Mouse (Mus musculus) heart, adult 2 months (tissue): ENCODE results near the gene Angptl8. TPM values are rescaled to one million over a fixed set of nuclear protein-coding genes. Genes with fewer than 3 reads are reported as not detected.

ENCODE experiments used
- DNase-seq, 2 experiments: peaks; one replicate each; pipeline ENCODE4 v3.0.0; 2021
- H3K27ac ChIP-seq: fragments of 200-600 bp; 2 replicates; pipeline ENCODE4 v1.8.1; 2022
- H3K27me3 ChIP-seq: fragments of 200-500 bp; 2 replicates; pipeline ENCODE4 v1.6.1; 2012; ENCODE audit warnings: mild to moderate bottlenecking, low read length, inconsistent platforms, mixed read lengths; ENCODE audit not compliant: control insufficient read depth, insufficient read depth
- H3K36me3 ChIP-seq: fragments of 200-500 bp; 2 replicates; pipeline ENCODE4 v1.6.1; 2012; ENCODE audit warnings: low read length, inconsistent platforms; ENCODE audit not compliant: control insufficient read depth, insufficient read depth
- H3K4me1 ChIP-seq: fragments of 200-500 bp; 2 replicates; pipeline ENCODE4 v1.6.1; 2011; ENCODE audit warnings: low read length; ENCODE audit not compliant: control insufficient read depth, insufficient read depth
- H3K4me3 ChIP-seq: fragments of 200-600 bp; 2 replicates; pipeline ENCODE4 v1.8.1; 2022
- H3K79me2 ChIP-seq: fragments of 200-500 bp; replicated peaks from 2 replicates; pipeline ENCODE4 v1.6.1; 2012; ENCODE audit warnings: mild to moderate bottlenecking, inconsistent platforms, low read length, moderate library complexity, mixed read lengths; ENCODE audit not compliant: control insufficient read depth, insufficient read depth
- H3K9ac ChIP-seq: fragments of 200-500 bp; 2 replicates; pipeline ENCODE4 v1.6.1; 2012; ENCODE audit warnings: low read depth, mild to moderate bottlenecking, control low read depth, inconsistent platforms, low read length, mixed read lengths
- CTCF ChIP-seq: fragments of 200-600 bp; IDR thresholded peaks from 2 replicates; pipeline ENCODE4 v1.8.1; 2022; ENCODE audit warnings: antibody characterized with exemption, mild to moderate bottlenecking, moderate library complexity
- EP300 ChIP-seq: fragments of 200-500 bp; IDR thresholded peaks from 2 replicates; pipeline ENCODE4 v1.6.1; 2011; ENCODE audit warnings: low read depth, low read length, control low read depth; ENCODE audit not compliant: insufficient read depth
- POLR2A ChIP-seq: fragments of 200-500 bp; IDR thresholded peaks from 2 replicates; pipeline ENCODE4 v1.6.1; 2011; ENCODE audit warnings: mild to moderate bottlenecking, low read depth, low read length, control low read depth; ENCODE audit not compliant: insufficient read depth
- WGBS: fragments of 180-500 bp; shearing (Covaris S2); methylation state at CpG from one replicate; pipeline ENCODE4 v1.1.7; 2018; 5-methylcytosine and 5-hydroxymethylcytosine counted together
- intact Hi-C: fragments of 180-260 bp; cut with DNase I; formaldehyde crosslinking; loops from one replicate; pipeline ENCODE4 v1.15.1; 2025
- polyA plus RNA-seq: library from polyadenylated mRNA; depleted of rRNA; stranded (reverse); fragments of >200 nt; gene quantifications from 2 replicates; pipeline ENCODE4 v1.2.3, GENCODE M21; 2012
- total RNA-seq, 2 experiments: library from RNA; stranded (reverse); gene quantifications; 2 replicates each; pipeline ENCODE4 v1.2.3; 2021

Gene Angptl8
- total and polyA plus RNA-seq, 3 experiments, result 2.4 TPM; not detected in 2

DNA sequence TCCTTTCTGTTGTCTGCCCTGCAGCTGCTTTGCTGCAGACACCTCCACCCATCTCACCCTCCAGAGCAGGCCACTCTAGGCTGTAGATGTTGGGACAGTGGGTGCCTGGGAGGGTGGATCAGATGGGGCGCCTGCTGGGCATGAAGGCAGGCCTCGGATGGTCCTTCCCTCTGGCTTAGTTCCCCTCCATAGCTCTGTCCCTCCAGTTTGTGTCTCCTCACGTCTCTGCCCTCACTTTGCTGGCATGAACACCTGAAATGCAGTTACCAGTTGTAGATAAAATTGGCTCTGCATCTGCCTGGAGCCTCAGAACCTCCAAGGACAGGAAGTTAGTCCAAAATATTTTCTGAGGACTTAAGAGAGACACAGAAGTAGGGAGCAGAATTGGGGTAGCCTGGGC, 38.4 kb upstream of the Angptl8 start:
- peak overlapping the region; percentile 97 for H3K4me3 ChIP-seq
- H3K9ac ChIP-seq, result peak overlapping the region; percentile 35
- H3K4me1 ChIP-seq, result peaks cover 20% of the 10 kb centered on the region
- DNase-seq, result no peak
- 37% methylated on average over 3 of the region's 3 CpGs for WGBS
- H3K27ac ChIP-seq, result peak overlapping the region; percentile 96
- intact Hi-C loops, result no loop called here
- 0 out of 2 replicates have a peak, but pooled peaks cover 2% of the 10 kb centered on the region for H3K79me2 ChIP-seq
- H3K27me3 ChIP-seq, result no peaks in the 10 kb centered on the region
- peaks cover 8% of the 10 kb centered on the region for H3K36me3 ChIP-seq
- TF ChIP-seq CTCF (no peak), EP300 (no peak)

DNA sequence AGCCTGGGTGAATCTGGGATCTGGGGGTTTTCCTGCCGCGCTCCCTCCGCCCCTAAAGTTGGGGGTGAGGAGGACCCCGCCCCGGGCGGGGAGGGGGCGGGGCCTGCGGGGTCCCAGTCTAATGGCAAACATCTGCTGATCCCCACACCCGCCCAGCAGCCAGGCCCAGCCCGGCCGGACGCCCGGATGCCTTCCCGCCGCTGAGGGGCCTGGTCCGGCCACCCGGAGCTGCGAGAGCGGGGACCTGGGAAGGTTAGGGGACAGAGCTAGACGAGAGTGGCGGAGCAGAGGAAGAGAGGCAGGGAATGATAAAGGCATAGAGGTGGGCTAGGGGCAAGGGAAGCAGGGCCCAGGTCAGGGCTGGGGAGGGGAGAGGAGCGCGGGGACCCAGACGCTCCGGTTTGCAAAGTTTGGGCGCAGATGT, 37.4 kb upstream of the Angptl8 start:
- Histone ChIP-seq H3K79me2 (0 out of 2 replicates have a peak, but pooled peaks cover 2% of the 10 kb centered on the region), H3K36me3 (peaks cover 3% of the 10 kb centered on the region), H3K9ac (peak overlapping the region; percentile 88), H3K4me1 (peaks cover 14% of the 10 kb centered on the region), H3K27me3 (no peaks in the 10 kb centered on the region), H3K4me3 (peak overlapping the region; percentile 97), H3K27ac (peak overlapping the region; percentile 96)
- intact Hi-C loops, result no loop called here
- TF ChIP-seq POLR2A (no peak; the same call in 1 of the 2 replicates), EP300 (no peak), CTCF (no peak)
- peak; percentile 85 to 87 for DNase-seq
- 1% methylated on average over 25 of the region's 26 CpGs for WGBS

DNA sequence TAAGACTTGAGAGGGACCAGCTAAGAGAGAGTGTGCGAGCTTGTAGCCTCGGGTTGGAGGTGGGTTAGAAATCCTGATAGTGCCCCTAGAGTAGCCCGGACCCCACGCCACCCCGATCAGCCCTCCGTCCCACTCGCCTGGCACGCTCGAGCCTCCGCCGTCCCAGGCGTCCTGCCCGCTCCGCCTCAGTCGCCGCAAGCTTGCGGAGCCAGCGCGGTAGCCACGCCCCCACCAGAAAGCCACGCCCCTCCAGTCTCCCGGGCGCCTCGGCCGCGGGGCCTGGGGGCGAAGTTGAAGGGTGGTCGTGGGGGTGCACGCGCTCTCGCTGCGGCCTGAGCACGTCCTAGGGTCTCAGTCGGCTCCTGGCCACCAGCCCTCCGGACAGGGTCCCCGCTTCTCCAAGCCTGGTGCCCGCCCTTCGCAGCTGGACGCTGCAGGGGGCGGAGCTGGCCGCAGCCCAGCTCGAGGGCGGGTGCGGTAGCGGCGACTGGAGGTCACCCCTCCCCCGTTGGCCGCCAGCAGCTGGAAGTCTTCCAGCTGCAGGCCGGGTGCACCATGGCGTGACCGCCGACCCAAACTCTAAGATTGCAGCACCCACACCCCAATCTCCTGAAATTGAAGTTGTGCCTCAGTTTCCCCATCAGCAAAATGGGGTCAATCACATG, 36.8 kb upstream of the Angptl8 start, which contains the start of gene Kank2:
Kank2 (minus strand) TSS at position 400 of the 665 bp plus-strand sequence.
- peak within 1 kb of the TSS; percentile 96 for H3K27ac ChIP-seq
- under 1% methylated on average over 51 of the region's 52 CpGs for WGBS
- 0 out of 2 replicates have a peak, but pooled peaks cover 2% of the 10 kb centered on the region for H3K79me2 ChIP-seq
- H3K4me3 ChIP-seq, result peak within 1 kb of the TSS; percentile 97
- no peaks in the 10 kb centered on the region for H3K27me3 ChIP-seq
- H3K9ac ChIP-seq, result peak within 1 kb of the TSS; percentile 88
- intact Hi-C loops, result no loop called here
- H3K36me3 ChIP-seq, result no peaks in the 10 kb centered on the region; the same call in 1 of the 2 replicates
- TF ChIP-seq POLR2A (peak; percentile 91), EP300 (peak; percentile 57; the same call in 1 of the 2 replicates), CTCF (no peak)
- H3K4me1 ChIP-seq, result peaks cover 13% of the 10 kb centered on the region
- DNase-seq, result peak; percentile 94 to 97

DNA sequence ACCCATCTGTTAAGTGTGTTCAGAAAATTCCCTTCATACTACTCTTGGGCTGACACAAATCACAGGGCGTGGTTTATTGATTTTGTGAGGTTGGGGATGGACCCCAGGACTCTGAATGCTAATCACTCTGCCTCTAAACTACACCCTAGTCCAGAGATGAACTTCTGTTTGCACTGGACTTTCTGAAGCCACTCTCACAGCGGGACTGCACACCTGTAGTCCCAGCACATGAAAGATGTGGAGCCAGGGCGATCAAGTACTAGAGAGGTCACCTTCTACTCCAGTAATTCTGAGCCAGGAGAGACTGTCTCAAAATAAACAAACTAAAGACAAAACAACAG, 36.3 kb upstream of the Angptl8 start:
- H3K27me3 ChIP-seq, result no peaks in the 10 kb centered on the region
- WGBS, result 42% methylated on average over 3 of the region's 3 CpGs
- H3K27ac ChIP-seq, result peak overlapping the region; percentile 96
- no peak overlapping the region; the same call in 1 of the 2 replicates for H3K9ac ChIP-seq
- H3K79me2 ChIP-seq, result 0 out of 2 replicates have a peak, but pooled peaks cover 2% of the 10 kb centered on the region
- intact Hi-C loops, result no loop called here
- no peaks in the 10 kb centered on the region; the same call in 1 of the 2 replicates for H3K36me3 ChIP-seq
- H3K4me3 ChIP-seq, result peak overlapping the region; percentile 97
- H3K4me1 ChIP-seq, result peaks cover 13% of the 10 kb centered on the region
- no peak for DNase-seq
- TF ChIP-seq EP300, result no peak
- no peak for TF ChIP-seq CTCF
- TF ChIP-seq POLR2A, result no peak

DNA sequence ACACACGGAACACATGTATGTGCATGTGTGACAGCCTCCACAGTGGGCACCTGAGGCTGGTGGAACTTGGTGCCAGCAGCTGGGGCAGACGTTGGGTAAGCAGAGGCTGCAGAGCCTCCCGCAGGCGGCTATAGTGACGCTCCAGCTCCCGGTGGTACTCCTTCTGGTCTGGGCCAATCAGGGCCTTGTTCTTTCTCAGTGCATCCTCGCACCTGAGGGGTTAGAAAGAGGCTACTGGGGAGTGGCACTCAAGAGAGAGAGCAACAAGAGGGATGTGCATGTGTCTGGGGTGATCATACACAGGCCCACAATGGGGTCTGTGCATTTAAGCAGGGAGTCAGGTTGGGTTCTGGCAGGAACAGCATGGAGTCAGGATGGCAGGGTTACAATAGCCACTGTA, 34.2 kb upstream of the Angptl8 start:
- Histone ChIP-seq H3K36me3 (no peaks in the 10 kb centered on the region; the same call in 1 of the 2 replicates), H3K4me3 (no peak overlapping the region), H3K27ac (no peak overlapping the region), H3K9ac (no peak overlapping the region), H3K27me3 (no peaks in the 10 kb centered on the region), H3K79me2 (no peaks in the 10 kb centered on the region), H3K4me1 (peaks cover 10% of the 10 kb centered on the region)
- intact Hi-C loops, result loop anchor here (5.0 kb wide), 2 partner anchors 109 to 199 kb away; no protein-coding TSS in a partner anchor
- TF ChIP-seq POLR2A (no peak), EP300 (no peak), CTCF (no peak)
- DNase-seq, result no peak
- 88% methylated on average over 7 of the region's 7 CpGs for WGBS

DNA sequence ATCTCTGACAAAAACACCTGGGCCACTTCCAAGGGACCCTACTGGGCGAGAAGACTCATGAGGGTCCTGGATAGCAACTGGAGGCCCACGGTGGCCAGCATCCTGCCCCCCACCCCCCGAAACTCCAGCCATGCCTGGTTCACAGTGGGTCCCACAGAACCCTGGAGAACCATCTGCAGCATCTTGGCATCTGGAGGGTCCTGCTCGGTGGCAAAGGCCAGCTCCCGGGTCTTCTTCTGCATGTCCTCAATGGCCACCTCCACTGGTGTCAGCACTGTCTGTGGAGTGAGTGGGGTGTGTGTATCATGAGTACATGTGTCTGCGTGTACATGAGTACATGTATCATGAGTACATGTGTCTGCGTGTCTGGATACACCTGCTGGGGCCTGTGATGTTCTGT, 33.7 kb upstream of the Angptl8 start:
- no peak for TF ChIP-seq POLR2A
- no peak for TF ChIP-seq EP300
- TF ChIP-seq CTCF, result no peak
- Histone ChIP-seq H3K36me3 (no peaks in the 10 kb centered on the region; the same call in 1 of the 2 replicates), H3K4me3 (no peak overlapping the region), H3K79me2 (no peaks in the 10 kb centered on the region), H3K4me1 (peaks cover 10% of the 10 kb centered on the region), H3K27me3 (no peaks in the 10 kb centered on the region), H3K27ac (no peak overlapping the region), H3K9ac (no peak overlapping the region)
- WGBS, result 91% methylated on average over 7 of the region's 7 CpGs
- no peak for DNase-seq
- intact Hi-C loops, result loop anchor here (5.0 kb wide), 2 partner anchors 109 to 199 kb away; no protein-coding TSS in a partner anchor
